Mouse (Mus musculus): ENCODE data around the gene Cdc42ep5. TPM values are rescaled to one million over a fixed set of nuclear protein-coding genes. Genes with fewer than 3 reads are reported as not detected.

Cdc42ep5 gene
- polyA plus RNA-seq, 1 experiment from 2014 or later = 17.7 TPM

DNA sequence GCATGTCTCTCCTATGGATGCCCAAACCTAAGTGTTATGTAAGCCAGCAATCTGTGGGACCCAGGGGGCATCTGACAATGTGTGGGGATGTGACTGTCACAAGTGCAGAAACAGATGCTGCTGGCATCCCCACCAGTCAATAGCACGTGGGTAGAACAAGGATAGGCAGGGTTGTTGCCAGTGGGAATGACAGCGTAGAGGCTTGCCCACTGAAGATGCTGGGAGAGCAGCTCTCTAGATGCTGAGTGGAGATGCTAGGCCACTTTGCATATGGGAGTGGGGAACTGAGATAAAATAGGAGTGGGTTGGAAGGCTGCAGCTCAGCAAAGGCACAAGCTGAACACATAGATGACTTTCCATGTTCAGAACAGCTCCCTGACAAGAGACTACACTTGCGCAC lies 32.1 kb downstream of the Cdc42ep5 start:
- Histone ChIP-seq H3K9ac (replicated peaks) (peak overlapping the region; percentile 8; the same call in 1 of the 2 replicates), H3K27ac (replicated peaks) (no peak overlapping the region)

DNA sequence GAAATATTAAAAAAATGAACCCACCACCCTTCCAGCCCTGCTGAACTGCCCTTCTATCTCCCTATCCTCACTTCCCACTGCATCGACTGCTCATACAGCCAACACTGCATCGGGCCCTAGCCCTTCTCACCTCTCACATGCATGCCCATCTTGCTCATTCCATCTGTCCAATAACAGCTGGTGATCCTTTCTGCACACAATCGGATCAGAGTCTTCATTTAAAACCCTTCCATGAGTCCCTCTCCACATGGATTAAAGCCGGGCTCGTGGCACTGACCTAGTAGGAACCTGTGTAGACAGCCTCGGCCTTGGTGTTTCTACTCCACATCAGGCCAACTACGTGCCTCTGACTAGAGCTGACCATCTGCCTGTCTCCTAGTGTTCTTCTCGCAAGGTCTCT lies 32.7 kb downstream of the Cdc42ep5 start:
- no peak overlapping the region for H3K9ac ChIP-seq (replicated peaks)
- H3K4me1 ChIP-seq = peaks cover 13% of the 10 kb centered on the region
- 88% methylated on average over 8 of the region's 8 CpGs for WGBS
- no peaks in the 10 kb centered on the region for H3K27me3 ChIP-seq
- no peak overlapping the region for H3K4me2 ChIP-seq (replicated peaks)
- H3K9me3 ChIP-seq = no peaks in the 10 kb centered on the region
- ATAC-seq (ENCODE audit: low FRiP score, low read depth) = no peak
- H3K36me3 ChIP-seq = peaks cover 31% of the 10 kb centered on the region
- no peak overlapping the region for H3K27ac ChIP-seq (replicated peaks)
- H3K4me3 ChIP-seq = no peak overlapping the region

More for the DNA sequence above, 32.1 kb downstream of the Cdc42ep5 start:
- no peak overlapping the region for H3K4me2 ChIP-seq (replicated peaks)
- H3K9me3 ChIP-seq = no peaks in the 10 kb centered on the region
- WGBS = 94% methylated on average over 3 of the region's 3 CpGs
- no peak for ATAC-seq (ENCODE audit: low FRiP score, low read depth)
- H3K27me3 ChIP-seq = no peaks in the 10 kb centered on the region
- H3K4me3 ChIP-seq = no peak overlapping the region
- H3K4me1 ChIP-seq = peaks cover 14% of the 10 kb centered on the region
- H3K36me3 ChIP-seq = peaks cover 25% of the 10 kb centered on the region

DNA sequence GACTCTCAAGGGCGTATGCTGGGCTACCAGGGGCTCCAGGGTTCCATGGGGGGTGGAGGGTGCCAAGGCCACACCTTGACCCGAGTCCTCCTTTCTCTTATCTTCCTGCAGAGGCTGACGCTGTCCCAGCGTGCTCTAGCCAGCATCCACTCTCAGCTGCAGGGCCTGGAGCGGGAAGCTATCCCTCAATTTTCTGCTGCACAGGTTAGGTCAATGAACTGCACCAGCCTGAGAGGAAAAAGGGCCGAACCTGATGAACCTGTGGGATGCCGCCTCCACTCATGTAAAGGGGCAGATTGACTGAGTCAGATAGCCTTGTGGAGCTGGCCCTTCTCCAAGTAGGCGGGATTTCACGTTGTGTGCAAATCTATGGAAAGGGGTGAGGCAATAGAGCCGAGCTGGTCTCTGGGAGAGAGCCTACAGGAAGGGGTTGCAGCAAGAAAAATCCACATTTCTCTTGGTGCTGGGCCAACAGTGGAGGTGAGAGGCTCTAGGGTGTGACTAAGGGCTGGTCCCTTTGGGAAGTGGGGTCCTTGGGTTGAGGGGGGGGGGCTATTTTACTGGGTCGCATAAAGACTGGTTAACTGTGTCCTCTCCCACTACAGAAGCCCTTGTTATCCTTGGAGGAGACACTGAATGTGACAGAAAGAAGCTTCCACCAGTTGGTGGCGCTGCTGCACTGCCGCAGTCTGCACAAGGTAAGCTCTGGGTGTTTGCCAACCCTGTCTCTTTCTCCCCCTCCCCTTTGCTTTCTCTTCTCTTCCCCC lies 33.8 kb downstream of the Cdc42ep5 start:
- Histone ChIP-seq H3K27me3 (no peaks in the 10 kb centered on the region), H3K36me3 (peaks cover 42% of the 10 kb centered on the region), H3K4me2 (replicated peaks) (0 out of 2 replicates have a peak overlapping the region, but pooled peaks have one; percentile 1), H3K9me3 (no peaks in the 10 kb centered on the region), H3K27ac (replicated peaks) (peak overlapping the region; percentile 58), H3K4me1 (peaks cover 15% of the 10 kb centered on the region; the same call in 1 of the 2 replicates), H3K4me3 (no peak overlapping the region), H3K9ac (replicated peaks) (0 out of 2 replicates have a peak overlapping the region, but pooled peaks have one; percentile 8)
- ATAC-seq (ENCODE audit: low FRiP score, low read depth) = peak; percentile 85
- WGBS = 44% methylated on average over 13 of the region's 13 CpGs

DNA sequence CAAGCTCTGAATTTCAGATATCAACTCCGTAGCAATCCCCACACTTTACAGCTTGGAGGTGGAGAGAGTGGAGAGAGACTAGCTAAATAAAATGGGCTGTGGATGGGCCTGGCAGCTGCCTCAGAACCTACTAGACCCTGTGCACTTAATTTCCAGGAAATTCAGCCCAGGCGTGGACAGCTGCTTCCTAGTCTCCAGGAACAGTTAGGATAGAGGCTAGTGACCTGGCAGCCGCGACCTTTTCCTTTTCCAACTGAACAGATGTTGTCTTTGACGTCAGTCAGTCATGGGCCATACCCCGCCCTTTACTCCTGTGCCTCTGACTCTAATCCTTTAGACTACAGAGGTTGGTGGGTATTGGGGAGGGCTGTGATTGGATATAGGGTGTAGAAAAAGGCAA lies 35.8 kb downstream of the Cdc42ep5 start:
- no peak overlapping the region for H3K27ac ChIP-seq (replicated peaks)
- ATAC-seq (ENCODE audit: low FRiP score, low read depth) = no peak
- H3K4me3 ChIP-seq = no peak overlapping the region
- no peaks in the 10 kb centered on the region for H3K27me3 ChIP-seq
- H3K36me3 ChIP-seq = peaks cover 47% of the 10 kb centered on the region
- H3K9me3 ChIP-seq = no peaks in the 10 kb centered on the region
- no peak overlapping the region for H3K9ac ChIP-seq (replicated peaks)
- 66% methylated on average over 6 of the region's 6 CpGs for WGBS
- no peak overlapping the region for H3K4me2 ChIP-seq (replicated peaks)
- peaks cover 35% of the 10 kb centered on the region for H3K4me1 ChIP-seq

DNA sequence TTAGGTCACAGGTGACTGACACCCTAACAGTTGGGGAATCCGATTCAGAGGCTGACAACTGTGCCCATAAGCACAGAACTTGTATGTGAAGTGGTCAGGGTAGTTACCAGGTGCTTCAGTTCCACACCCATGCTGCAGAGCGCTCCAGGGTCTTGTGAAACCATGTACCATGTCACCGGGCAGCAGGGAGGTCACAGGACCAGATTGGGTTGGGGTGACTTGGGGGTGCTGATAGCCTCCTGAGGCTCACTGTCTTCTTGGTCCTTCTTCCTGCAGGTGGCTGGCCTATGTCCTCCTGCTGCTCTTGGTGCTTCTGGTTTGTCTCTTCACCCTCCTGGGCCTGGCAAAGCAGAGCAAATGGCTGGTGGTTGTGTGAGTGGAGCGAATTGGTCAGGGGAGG lies 36.8 kb downstream of the Cdc42ep5 start:
- H3K27ac ChIP-seq (replicated peaks) = no peak overlapping the region
- no peak overlapping the region for H3K4me2 ChIP-seq (replicated peaks)
- WGBS = 92% methylated on average over 4 of the region's 4 CpGs
- H3K4me1 ChIP-seq = peaks cover 44% of the 10 kb centered on the region
- ATAC-seq (ENCODE audit: low FRiP score, low read depth) = no peak
- H3K9me3 ChIP-seq = no peaks in the 10 kb centered on the region
- no peak overlapping the region for H3K4me3 ChIP-seq
- H3K27me3 ChIP-seq = no peaks in the 10 kb centered on the region
- peaks cover 37% of the 10 kb centered on the region for H3K36me3 ChIP-seq
- H3K9ac ChIP-seq (replicated peaks) = no peak overlapping the region

DNA sequence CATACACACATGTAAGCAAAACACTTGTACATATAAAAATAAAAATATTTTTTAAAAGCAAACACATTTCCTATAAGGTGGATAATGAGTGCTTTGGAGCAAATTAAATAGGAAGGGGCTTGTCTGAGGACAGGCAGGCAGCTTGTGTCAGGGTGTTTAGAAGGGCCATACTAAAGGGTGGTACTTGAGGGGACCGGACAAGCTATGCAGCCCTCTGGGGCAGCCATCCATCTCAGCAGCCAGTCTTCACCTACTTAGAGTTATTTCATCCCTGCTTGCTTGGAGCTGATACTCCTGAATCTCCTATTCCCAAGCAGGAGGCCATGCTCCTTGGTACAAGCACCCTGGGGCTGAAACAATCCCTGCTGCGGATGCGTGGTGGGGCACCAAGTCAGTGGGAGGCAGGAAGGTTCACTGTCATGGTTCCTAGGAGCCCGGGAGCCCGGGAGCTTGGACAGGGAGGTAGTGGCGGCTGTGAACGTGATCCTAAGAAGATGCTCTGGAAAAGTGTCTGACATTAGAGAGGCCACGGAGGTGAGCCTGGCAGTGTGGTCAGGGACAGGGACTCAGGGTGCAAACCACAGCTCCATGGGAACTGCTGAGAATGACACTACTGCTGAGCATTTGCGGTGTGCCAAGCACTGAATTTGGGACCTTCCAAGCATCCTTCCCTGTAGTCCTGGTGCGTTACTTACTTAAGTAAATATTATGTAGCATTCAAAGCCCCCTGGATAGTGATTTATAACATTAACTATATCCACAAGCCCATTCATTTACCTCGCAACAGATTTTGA lies 37.5 kb downstream of the Cdc42ep5 start:
- H3K4me1 ChIP-seq = peaks cover 52% of the 10 kb centered on the region
- H3K27me3 ChIP-seq = no peaks in the 10 kb centered on the region
- 88% methylated on average over 11 of the region's 11 CpGs for WGBS
- H3K4me3 ChIP-seq = no peak overlapping the region
- no peak for ATAC-seq (ENCODE audit: low FRiP score, low read depth)
- no peak overlapping the region for H3K9ac ChIP-seq (replicated peaks)
- H3K4me2 ChIP-seq (replicated peaks) = no peak overlapping the region
- peaks cover 32% of the 10 kb centered on the region for H3K36me3 ChIP-seq
- H3K9me3 ChIP-seq = no peaks in the 10 kb centered on the region
- H3K27ac ChIP-seq (replicated peaks) = no peak overlapping the region

DNA sequence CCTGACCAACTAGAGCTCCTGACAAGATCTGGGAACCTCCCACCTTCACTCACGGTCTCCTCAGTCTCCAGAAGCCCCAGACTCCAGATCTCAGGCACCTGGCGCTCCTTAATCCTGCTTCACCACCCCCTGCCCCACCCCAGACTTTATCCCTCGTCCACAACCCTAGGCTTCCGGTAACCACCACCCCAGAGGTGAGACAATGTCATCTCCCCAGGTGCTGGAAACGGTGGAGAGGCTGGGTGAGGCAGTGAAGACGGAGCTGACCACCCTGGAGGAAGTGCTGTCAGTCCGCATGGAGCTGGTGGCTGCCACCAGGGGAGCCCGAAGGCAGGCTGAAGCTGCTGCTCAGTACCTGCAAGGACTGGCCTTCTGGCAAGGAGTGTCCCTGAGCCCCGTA lies 39.4 kb downstream of the Cdc42ep5 start:
- H3K27me3 ChIP-seq = no peaks in the 10 kb centered on the region
- no peaks in the 10 kb centered on the region for H3K9me3 ChIP-seq
- H3K4me2 ChIP-seq (replicated peaks) = peak overlapping the region; percentile 70; the same call in 1 of the 2 replicates
- H3K4me3 ChIP-seq = no peak overlapping the region
- 25% methylated on average over 9 of the region's 9 CpGs for WGBS
- H3K9ac ChIP-seq (replicated peaks) = peak overlapping the region; percentile 39
- H3K4me1 ChIP-seq = peaks cover 57% of the 10 kb centered on the region
- H3K36me3 ChIP-seq = peaks cover 28% of the 10 kb centered on the region
- H3K27ac ChIP-seq (replicated peaks) = peak overlapping the region; percentile 96
- ATAC-seq (ENCODE audit: low FRiP score, low read depth) = no peak

DNA sequence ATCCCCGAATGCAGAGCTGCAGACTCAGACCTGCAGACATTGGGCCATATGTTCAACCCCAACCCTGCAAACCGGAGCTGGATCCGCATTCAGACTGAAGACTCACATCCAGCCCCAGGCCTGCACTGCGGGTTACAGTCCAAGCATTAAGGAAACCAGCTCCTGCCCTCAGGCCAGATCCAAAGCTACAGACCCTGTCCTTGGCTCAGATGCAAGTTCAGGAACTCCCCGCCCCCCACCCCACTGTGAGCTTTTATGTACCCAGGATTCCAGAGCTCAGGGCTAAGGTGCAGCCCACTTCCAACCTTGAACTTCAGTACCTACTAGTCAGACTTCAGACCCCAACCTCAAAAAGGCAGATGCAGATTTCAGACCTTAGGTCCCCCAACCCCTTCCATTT lies 39.8 kb downstream of the Cdc42ep5 start:
- 9% methylated on average over 5 of the region's 5 CpGs for WGBS
- Histone ChIP-seq H3K4me2 (replicated peaks) (peak overlapping the region; percentile 70), H3K36me3 (peaks cover 28% of the 10 kb centered on the region), H3K4me1 (peaks cover 60% of the 10 kb centered on the region), H3K4me3 (peak overlapping the region; percentile 28), H3K9me3 (no peaks in the 10 kb centered on the region), H3K27me3 (no peaks in the 10 kb centered on the region), H3K9ac (replicated peaks) (peak overlapping the region; percentile 39), H3K27ac (replicated peaks) (peak overlapping the region; percentile 96)
- peak; percentile 1 for ATAC-seq (ENCODE audit: low FRiP score, low read depth)

DNA sequence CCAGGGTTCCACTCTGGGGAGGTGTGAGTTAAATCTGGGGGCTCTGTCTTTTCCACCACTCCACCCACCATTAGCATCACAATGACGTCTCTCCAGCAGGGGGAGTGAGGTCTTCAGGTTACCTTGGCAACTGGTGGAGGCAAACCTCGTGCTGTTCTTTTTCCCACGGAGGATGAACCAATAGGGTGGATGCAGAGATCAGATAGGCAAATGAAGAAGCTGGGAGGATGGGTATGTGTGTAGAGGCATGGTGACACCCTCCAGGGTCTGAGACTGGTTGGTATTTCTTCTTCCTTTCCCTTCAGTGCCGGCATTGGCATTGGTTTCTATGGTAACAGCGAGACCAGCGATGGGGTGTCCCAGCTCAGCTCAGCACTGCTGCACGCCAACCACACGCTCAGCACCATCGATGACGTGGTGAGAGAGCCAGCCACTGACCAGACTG lies 40.3 kb downstream of the Cdc42ep5 start:
- WGBS = 0% methylated on average over 10 of the region's 10 CpGs
- H3K4me3 ChIP-seq = peak overlapping the region; percentile 28
- peak; percentile 86 for ATAC-seq (ENCODE audit: low FRiP score, low read depth)
- H3K27me3 ChIP-seq = no peaks in the 10 kb centered on the region
- peak overlapping the region; percentile 96 for H3K27ac ChIP-seq (replicated peaks)
- peak overlapping the region; percentile 39 for H3K9ac ChIP-seq (replicated peaks)
- H3K9me3 ChIP-seq = no peaks in the 10 kb centered on the region
- H3K4me2 ChIP-seq (replicated peaks) = peak overlapping the region; percentile 70
- H3K36me3 ChIP-seq = peaks cover 28% of the 10 kb centered on the region
- peaks cover 61% of the 10 kb centered on the region for H3K4me1 ChIP-seq

DNA sequence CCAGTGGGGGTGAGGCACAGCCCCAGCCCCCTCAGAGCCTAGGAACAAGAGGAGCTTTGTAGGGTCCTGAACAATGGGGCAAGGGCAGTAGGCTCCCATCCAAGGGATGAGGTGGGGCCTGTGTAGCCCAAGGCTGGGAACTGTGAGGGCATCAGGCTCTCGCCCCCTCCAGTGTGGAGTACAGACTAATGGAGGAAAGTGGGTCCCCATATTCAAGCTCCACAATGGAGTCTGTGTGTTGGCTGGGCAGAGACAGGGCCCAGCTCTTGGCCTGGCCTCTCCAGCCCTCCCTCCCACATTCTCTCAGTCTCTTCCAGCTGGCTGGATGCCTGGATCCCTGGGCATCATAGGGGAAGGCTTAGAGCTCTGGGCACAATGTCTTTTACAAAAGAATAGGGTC lies 40.9 kb downstream of the Cdc42ep5 start:
- peak; percentile 74 for ATAC-seq (ENCODE audit: low FRiP score, low read depth)
- H3K4me2 ChIP-seq (replicated peaks) = peak overlapping the region; percentile 70
- H3K4me1 ChIP-seq = peaks cover 65% of the 10 kb centered on the region
- no peaks in the 10 kb centered on the region for H3K9me3 ChIP-seq
- H3K9ac ChIP-seq (replicated peaks) = peak overlapping the region; percentile 17; the same call in 1 of the 2 replicates
- H3K27ac ChIP-seq (replicated peaks) = peak overlapping the region; percentile 96
- WGBS = 12% methylated on average over 1 of the region's 1 CpGs
- no peaks in the 10 kb centered on the region for H3K27me3 ChIP-seq
- H3K36me3 ChIP-seq = peaks cover 28% of the 10 kb centered on the region
- H3K4me3 ChIP-seq = peak overlapping the region; percentile 28

DNA sequence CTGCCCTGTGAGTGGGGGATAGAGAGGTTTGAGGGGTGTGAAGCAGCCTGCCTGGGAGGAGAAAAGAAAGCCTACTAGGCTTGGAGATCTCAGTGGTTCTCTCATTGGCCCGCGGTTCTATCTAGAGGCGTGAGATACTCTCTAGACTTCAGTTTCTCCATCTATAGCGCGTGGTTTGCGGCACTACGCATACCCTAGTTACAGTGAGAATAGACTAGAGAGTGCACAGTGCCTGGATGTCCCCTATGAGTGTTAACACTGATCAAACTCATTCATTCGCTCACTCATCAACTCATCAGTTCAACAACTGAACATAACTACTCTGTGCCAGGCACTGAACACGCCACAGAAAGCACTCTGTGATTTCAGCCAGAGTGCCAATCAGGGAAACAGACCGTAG lies 41.9 kb downstream of the Cdc42ep5 start:
- WGBS = 82% methylated on average over 10 of the region's 10 CpGs
- H3K27me3 ChIP-seq = no peaks in the 10 kb centered on the region
- H3K9ac ChIP-seq (replicated peaks) = peak overlapping the region; percentile 80; the same call in 1 of the 2 replicates
- H3K4me1 ChIP-seq = peaks cover 65% of the 10 kb centered on the region
- H3K36me3 ChIP-seq = peaks cover 25% of the 10 kb centered on the region
- peak overlapping the region; percentile 17; the same call in 1 of the 2 replicates for H3K4me3 ChIP-seq
- H3K4me2 ChIP-seq (replicated peaks) = peak overlapping the region; percentile 70
- ATAC-seq (ENCODE audit: low FRiP score, low read depth) = no peak
- no peaks in the 10 kb centered on the region for H3K9me3 ChIP-seq
- H3K27ac ChIP-seq (replicated peaks) = peak overlapping the region; percentile 96
